Mouse (Mus musculus): ENCODE measurements around the gene AU021092. TPM values are rescaled to one million over a fixed set of nuclear protein-coding genes. Genes with fewer than 3 reads are reported as not detected.

The AU021092 gene
- 11.7 and 12.2 TPM in 2 replicates for polyA plus RNA-seq (2015; fragmentation: Nextera tagmentation; extraction: Ambion mirVana)

DNA sequence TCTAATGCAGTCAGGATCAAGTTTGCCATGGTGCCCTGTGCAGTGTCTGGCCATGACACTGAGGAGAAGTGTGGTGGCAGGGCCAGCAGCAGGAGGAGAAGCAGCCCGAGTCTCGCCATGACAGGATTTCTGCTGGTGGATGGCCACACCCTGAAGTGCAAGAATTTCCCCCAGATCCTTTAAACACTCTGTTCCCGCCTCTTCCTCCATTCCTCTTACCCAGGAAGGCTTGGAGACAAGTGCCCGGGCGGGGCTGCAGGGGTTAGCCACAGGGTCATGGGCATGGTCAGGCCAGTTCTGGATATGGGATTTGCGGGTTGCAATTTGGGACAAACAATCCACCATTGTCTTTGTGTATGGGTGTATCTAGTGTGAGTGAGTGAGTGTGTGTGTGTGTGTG, at the start of gene AU021092:
TSS of gene AU021092 (minus strand) at position 160 of the 400 bp plus-strand sequence.
- no peak within 1 kb of the TSS for H3K4me2 ChIP-seq (replicated peaks)
- H3K9ac ChIP-seq (replicated peaks) = no peak within 1 kb of the TSS
- no peaks in the 10 kb centered on the region for H3K4me1 ChIP-seq (replicated peaks)
- H3K9me3 ChIP-seq = no peaks in the 10 kb centered on the region
- 79% methylated on average over 6 of the region's 6 CpGs for WGBS
- no peak within 1 kb of the TSS for H3K4me3 ChIP-seq (replicated peaks)
- H3K27me3 ChIP-seq = 0 out of 2 replicates have a peak, but pooled peaks cover 8% of the 10 kb centered on the region
- no peak for ATAC-seq
- H3K27ac ChIP-seq = no peak within 1 kb of the TSS
- H3K36me3 ChIP-seq = no peaks in the 10 kb centered on the region

DNA sequence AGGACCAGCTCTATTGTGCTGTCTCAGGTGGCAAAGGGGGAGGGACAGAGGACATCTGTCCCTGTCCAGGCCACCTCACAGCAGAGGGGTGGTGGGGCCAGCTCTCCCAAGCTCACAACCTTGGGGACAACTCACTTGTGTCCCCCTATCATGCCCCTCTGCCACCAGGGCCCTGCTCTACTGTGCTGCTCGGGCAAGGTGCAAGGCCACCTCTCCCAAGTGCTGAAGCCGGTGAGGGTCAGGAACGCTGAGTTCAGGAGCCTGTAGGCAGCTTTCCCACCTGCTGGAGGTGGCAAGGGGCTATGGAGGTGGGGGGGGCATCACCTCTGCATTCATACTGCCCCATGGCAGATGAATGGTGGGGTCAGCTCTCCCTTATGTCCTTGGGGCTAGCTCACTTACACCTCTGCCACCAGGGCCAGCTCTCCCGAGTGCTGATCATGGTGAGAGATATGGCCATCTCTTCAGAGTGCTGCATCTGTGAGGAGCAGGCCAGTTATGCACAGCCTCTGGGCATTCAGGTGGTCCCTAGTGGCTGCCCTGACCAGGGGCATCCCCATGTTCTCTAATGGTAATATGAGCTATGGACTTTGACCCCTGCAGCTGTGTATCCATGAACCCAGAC, 49.4 kb upstream of the AU021092 start:
- no peaks in the 10 kb centered on the region for H3K4me1 ChIP-seq (replicated peaks)
- no peaks in the 10 kb centered on the region for H3K9me3 ChIP-seq
- 94% methylated on average over 4 of the region's 4 CpGs for WGBS
- H3K27me3 ChIP-seq = no peaks in the 10 kb centered on the region
- no peak overlapping the region for H3K9ac ChIP-seq (replicated peaks)
- H3K4me2 ChIP-seq (replicated peaks) = no peak overlapping the region
- ATAC-seq = no peak
- H3K4me3 ChIP-seq (replicated peaks) = no peak overlapping the region
- no peaks in the 10 kb centered on the region for H3K36me3 ChIP-seq
- H3K27ac ChIP-seq = no peak overlapping the region

DNA sequence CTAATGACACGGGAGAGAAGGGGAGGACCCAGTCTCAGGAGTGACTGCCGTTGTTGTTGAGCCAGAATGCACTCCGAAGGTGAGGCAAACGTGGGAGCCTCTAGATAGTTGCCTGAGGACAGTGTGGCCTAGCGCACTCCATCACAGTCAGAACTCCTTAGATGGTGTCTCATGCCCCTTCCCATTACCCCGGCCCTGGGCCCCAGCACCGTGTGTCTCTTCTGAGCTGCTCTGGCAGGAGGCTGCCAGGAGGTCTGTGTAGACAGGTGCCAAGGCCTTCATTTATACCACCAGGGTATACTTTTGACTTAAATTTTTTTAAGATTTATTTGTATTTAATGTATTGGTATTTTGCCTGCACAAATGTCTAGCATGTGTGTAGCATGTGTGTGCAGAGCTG, 41.8 kb upstream of the AU021092 start:
- H3K9ac ChIP-seq (replicated peaks) = no peak overlapping the region
- no peaks in the 10 kb centered on the region for H3K4me1 ChIP-seq (replicated peaks)
- H3K27ac ChIP-seq = no peak overlapping the region
- H3K4me3 ChIP-seq (replicated peaks) = no peak overlapping the region
- H3K4me2 ChIP-seq (replicated peaks) = no peak overlapping the region
- no peaks in the 10 kb centered on the region for H3K36me3 ChIP-seq
- peaks cover 4% of the 10 kb centered on the region; the same call in 1 of the 2 replicates for H3K9me3 ChIP-seq
- no peaks in the 10 kb centered on the region for H3K27me3 ChIP-seq
- no peak for ATAC-seq
- 90% methylated on average over 7 of the region's 7 CpGs for WGBS

DNA sequence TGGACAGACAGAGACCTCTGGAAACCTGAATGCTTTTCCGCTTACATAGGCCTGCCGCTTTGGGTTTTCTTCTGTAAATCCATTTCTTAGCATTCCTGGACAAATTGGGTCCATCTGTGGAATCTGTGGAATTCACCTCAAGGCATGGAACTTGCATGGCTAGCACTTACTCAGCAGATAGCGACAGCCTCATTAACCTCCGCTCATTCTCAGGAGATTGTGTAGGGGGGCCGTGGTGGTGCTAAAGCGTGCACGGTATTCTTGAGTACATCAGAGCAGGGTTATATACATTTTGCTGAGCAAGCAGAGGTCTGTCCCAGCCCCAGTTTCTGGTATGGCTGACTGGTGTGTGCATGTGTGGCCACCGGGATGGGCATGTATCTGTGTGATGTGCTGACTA, 41.1 kb upstream of the AU021092 start:
- Histone ChIP-seq H3K9ac (replicated peaks) (no peak overlapping the region), H3K27me3 (no peaks in the 10 kb centered on the region), H3K27ac (no peak overlapping the region), H3K9me3 (peaks cover 4% of the 10 kb centered on the region; the same call in 1 of the 2 replicates), H3K4me2 (replicated peaks) (no peak overlapping the region), H3K4me1 (replicated peaks) (no peaks in the 10 kb centered on the region), H3K4me3 (replicated peaks) (no peak overlapping the region), H3K36me3 (no peaks in the 10 kb centered on the region)
- no peak for ATAC-seq
- 89% methylated on average over 8 of the region's 8 CpGs for WGBS

DNA sequence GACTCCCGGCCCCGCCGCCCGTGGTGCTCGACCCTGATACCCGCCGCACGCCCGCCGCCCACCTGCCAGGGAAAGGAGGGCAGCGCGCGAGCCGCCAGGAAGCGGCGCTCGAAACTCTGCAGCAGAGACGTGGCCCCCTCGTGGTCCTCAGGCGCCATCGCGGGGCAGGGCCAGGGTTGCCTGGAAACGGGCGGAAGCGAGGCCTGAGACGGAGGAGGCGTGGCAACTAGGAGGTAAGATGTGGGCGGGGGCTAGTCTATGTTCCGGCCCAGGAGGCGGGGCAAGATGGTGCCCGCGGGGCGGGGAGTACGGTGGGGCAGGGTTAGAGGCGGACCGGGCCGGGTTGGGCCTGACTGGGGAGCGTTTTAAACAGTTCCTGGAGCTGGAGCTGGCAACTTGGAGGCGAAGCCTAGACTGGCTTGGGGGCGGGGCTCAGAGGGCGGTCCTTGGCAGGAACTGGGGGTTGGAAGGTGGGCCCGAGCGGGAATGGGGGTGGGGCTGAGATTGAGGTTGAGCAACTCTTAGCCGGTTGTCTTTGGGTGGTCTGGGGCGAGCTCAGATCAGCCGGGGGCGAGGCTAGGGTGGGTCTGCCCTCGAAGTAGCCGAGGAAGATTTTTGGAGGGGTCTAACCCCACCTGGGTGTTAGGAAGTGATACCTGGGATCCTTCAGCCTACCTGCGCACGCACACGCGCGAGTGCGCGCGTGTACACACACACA, 33.8 kb upstream of the AU021092 start, which contains the start of gene Eef2kmt:
TSS of gene Eef2kmt (minus strand) at position 205 of the 718 bp plus-strand sequence.
- peak within 1 kb of the TSS; percentile 67 for H3K9ac ChIP-seq (replicated peaks)
- H3K27ac ChIP-seq = no peak within 1 kb of the TSS
- H3K4me2 ChIP-seq (replicated peaks) = peak within 1 kb of the TSS; percentile 72
- peak within 1 kb of the TSS; percentile 56 for H3K4me3 ChIP-seq (replicated peaks)
- no peaks in the 10 kb centered on the region for H3K36me3 ChIP-seq
- peak; percentile 96 for ATAC-seq
- no peaks in the 10 kb centered on the region for H3K27me3 ChIP-seq
- peaks cover 11% of the 10 kb centered on the region for H3K4me1 ChIP-seq (replicated peaks)
- WGBS = 1% methylated on average over 57 of the region's 57 CpGs
- no peaks in the 10 kb centered on the region for H3K9me3 ChIP-seq

DNA sequence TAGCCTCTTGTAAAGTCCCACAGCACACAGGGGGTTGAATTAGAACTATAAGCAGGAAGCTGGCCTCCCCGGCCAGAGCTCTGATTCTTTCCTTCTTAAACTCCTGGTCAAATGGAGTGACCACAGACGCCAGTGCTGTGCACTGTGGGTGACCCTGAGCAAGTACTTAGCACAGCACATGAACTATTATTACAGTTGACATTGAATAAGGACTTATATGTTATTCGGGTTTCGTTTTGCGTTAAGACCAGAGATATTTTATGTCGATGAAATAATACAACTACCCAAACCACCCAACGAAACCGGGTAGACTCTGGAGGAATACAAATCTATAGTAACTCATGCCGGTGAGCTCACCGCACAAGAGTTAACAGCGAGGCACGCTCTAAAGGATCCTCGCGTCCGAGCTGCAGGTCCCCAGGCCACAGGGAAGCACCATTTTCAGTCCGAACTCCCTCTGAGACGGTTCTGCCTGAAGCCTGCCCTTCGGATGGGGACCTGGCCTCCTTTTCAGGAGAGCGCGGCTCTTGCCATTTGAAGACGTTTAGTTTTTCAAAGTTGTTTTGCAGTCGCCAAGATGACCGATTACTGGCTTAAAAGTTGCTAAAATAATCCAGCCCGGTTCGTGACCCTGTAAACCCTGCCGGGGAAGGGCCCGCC, 33.1 kb upstream of the AU021092 start:
- peak overlapping the region; percentile 56 for H3K4me3 ChIP-seq (replicated peaks)
- no peaks in the 10 kb centered on the region for H3K9me3 ChIP-seq
- H3K4me1 ChIP-seq (replicated peaks) = peaks cover 11% of the 10 kb centered on the region
- peak overlapping the region; percentile 67 for H3K9ac ChIP-seq (replicated peaks)
- no peak overlapping the region for H3K27ac ChIP-seq
- WGBS = 2% methylated on average over 27 of the region's 27 CpGs
- H3K36me3 ChIP-seq = no peaks in the 10 kb centered on the region
- H3K4me2 ChIP-seq (replicated peaks) = peak overlapping the region; percentile 72
- peak; percentile 18 for ATAC-seq
- no peaks in the 10 kb centered on the region for H3K27me3 ChIP-seq

DNA sequence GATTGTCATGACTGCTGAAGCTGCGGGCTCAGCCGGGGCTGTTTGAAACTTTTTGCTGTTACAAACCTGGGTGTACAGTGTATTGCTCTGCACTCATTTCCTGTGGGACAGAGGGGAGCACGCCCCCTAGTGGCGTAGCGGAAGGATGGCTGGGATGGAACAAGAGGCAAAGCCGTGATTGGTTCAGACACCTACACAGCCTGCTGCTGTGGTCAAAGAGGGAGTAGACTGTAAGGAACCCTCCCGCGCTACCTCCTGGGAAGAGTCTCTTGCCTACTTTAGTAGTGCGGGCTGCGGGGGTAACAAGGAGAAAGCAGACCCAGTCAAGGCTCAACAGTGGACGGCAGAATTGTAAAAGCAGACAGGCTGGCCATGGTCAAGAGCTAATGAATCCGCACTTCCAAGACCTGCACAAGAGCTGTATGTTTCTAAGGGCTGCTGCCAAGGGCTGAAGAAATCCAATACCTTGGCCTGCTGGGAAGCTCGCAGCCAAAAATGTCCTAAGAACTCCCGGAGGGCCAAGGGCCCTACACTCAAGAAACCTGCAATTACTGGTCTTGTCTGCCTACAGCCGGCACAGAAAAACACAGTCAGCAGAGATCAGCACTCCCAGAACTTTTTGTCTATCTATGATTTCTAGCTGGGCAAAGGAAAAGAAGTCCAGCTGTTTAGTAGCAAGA, 32.4 kb upstream of the AU021092 start:
- WGBS = 4% methylated on average over 15 of the region's 15 CpGs
- Histone ChIP-seq H3K9ac (replicated peaks) (no peak overlapping the region), H3K4me3 (replicated peaks) (peak overlapping the region; percentile 56), H3K4me1 (replicated peaks) (peaks cover 11% of the 10 kb centered on the region), H3K4me2 (replicated peaks) (peak overlapping the region; percentile 72), H3K9me3 (no peaks in the 10 kb centered on the region), H3K27me3 (no peaks in the 10 kb centered on the region), H3K36me3 (no peaks in the 10 kb centered on the region), H3K27ac (no peak overlapping the region)
- peak; percentile 10 for ATAC-seq

DNA sequence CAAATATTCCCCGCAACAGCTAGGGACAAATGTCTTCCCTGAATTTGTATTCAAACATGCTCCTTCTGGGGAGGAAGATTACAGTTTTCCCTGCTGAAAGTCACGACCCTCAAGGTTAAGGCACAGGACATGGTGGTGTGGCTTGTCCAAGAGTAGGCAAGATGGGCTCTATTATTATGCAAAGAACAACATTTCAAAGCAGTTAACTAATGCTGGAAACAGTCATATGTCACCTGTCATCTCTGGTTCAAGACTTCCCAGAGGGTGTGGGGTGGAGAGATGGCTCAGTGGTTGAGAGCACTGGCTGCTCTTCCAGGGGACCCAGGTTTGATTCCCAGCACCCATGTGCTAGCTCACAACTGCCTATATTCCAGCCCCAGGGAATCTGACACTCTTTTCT, 30.2 kb upstream of the AU021092 start:
- Histone ChIP-seq H3K27me3 (no peaks in the 10 kb centered on the region), H3K36me3 (peaks cover 22% of the 10 kb centered on the region), H3K9ac (replicated peaks) (no peak overlapping the region), H3K4me2 (replicated peaks) (no peak overlapping the region), H3K27ac (no peak overlapping the region), H3K4me3 (replicated peaks) (no peak overlapping the region), H3K4me1 (replicated peaks) (peaks cover 11% of the 10 kb centered on the region), H3K9me3 (no peaks in the 10 kb centered on the region)
- no peak for ATAC-seq
- 94% methylated on average over 2 of the region's 2 CpGs for WGBS

DNA sequence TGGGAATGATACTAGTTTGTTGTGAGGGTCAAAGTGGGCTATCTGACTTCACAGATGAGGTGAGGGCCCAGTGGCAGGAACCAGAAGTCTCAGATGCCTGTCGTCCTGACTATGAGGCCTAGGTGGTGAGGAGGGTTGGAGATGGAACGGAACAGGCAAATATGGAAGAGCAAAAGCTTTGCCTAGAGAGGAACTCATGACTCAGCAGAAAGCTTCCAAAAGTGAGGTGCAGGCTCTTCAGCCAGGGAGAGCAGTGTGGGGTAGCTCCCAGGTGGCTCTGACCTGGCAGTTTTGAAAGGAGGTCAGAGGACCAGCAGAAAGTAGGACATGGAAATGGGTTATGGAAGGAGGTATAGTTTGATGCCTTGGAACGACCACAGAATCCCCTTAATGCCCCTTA, 28.8 kb upstream of the AU021092 start:
- H3K36me3 ChIP-seq = peaks cover 32% of the 10 kb centered on the region
- peaks cover 11% of the 10 kb centered on the region for H3K4me1 ChIP-seq (replicated peaks)
- no peak for ATAC-seq
- H3K27ac ChIP-seq = no peak overlapping the region
- H3K4me3 ChIP-seq (replicated peaks) = no peak overlapping the region
- H3K9ac ChIP-seq (replicated peaks) = no peak overlapping the region
- H3K27me3 ChIP-seq = no peaks in the 10 kb centered on the region
- H3K9me3 ChIP-seq = no peaks in the 10 kb centered on the region
- 85% methylated on average over 3 of the region's 3 CpGs for whole genome bisulfite sequencing
- no peak overlapping the region for H3K4me2 ChIP-seq (replicated peaks)

DNA sequence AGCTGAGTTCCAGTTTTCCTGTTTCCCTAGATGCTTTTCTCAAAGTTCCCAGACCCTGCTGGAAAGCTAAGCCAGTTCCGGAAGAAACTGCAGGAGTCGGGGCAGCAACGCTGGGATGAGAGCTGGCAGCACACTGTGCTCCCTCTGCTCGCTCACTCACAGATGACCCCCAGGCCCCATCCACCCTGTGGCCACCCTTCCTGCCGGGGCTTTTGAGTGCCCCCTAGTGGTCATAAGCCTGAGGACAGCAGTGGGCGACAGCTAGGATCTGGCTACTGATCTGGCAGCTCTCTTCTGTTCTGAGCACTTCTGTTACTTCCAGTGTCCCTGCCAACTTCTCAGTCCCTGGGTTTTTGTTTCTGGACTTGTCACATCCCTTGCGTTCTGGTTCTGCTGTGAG, 22.3 kb upstream of the AU021092 start:
- Histone ChIP-seq H3K27me3 (no peaks in the 10 kb centered on the region), H3K36me3 (peaks cover 88% of the 10 kb centered on the region), H3K4me3 (replicated peaks) (no peak overlapping the region), H3K4me2 (replicated peaks) (no peak overlapping the region), H3K9ac (replicated peaks) (no peak overlapping the region), H3K9me3 (no peaks in the 10 kb centered on the region), H3K4me1 (replicated peaks) (no peaks in the 10 kb centered on the region), H3K27ac (no peak overlapping the region)
- 41% methylated on average over 7 of the region's 7 CpGs for WGBS
- peak; percentile 58 for ATAC-seq

DNA sequence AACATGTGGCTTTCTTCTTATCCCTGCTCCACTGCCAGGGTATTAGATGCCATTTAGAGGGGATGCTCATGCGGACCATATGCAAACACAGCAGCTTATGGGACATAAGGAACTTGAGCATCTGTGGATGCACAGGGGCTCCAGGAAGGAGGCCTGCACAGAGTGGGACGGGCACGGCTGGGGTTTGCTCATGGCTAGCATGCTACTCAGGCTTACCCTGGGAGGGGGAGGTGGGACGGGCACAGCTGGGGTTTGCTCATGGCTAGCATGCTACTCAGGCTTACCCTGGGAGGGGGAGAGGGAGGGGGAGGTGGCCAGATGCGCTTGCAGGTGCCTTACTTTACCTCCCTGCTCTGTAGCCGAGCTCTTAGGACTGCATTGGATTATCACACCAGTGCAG, 20.8 kb upstream of the AU021092 start:
- H3K27ac ChIP-seq = no peak overlapping the region
- ATAC-seq = no peak
- no peaks in the 10 kb centered on the region for H3K4me1 ChIP-seq (replicated peaks)
- H3K4me2 ChIP-seq (replicated peaks) = no peak overlapping the region
- H3K27me3 ChIP-seq = no peaks in the 10 kb centered on the region
- H3K9me3 ChIP-seq = no peaks in the 10 kb centered on the region
- H3K4me3 ChIP-seq (replicated peaks) = no peak overlapping the region
- 88% methylated on average over 6 of the region's 6 CpGs for WGBS
- H3K36me3 ChIP-seq = peaks cover 82% of the 10 kb centered on the region
- no peak overlapping the region for H3K9ac ChIP-seq (replicated peaks)

DNA sequence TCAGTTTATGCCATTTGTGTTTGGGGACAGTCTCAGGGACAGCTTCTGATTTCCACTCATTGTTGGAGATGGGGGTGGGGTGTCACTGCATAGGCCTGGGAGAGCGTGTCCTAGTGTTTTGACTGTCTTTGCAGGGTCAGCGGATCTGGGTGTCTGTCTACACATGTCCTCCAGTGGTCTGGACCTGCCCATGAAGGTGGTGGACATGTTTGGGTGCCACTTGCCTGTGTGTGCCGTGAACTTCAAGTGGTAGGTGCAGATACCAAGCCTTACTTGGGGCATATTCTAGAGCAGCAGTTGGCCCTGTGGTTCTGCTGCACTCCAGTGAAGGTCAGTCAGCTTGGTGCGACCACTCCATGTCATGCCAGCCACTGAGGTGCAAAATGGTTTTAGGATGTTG, 20.3 kb upstream of the AU021092 start:
- Histone ChIP-seq H3K9ac (replicated peaks) (no peak overlapping the region), H3K4me2 (replicated peaks) (no peak overlapping the region), H3K9me3 (no peaks in the 10 kb centered on the region), H3K36me3 (peaks cover 77% of the 10 kb centered on the region), H3K4me1 (replicated peaks) (no peaks in the 10 kb centered on the region), H3K4me3 (replicated peaks) (no peak overlapping the region), H3K27me3 (no peaks in the 10 kb centered on the region), H3K27ac (no peak overlapping the region)
- WGBS = 91% methylated on average over 4 of the region's 4 CpGs
- ATAC-seq = no peak
